Mouse (Mus musculus) adrenal gland, adult 2 months (tissue): ENCODE measurements around the gene Adam22. TPM values are rescaled to one million over a fixed set of nuclear protein-coding genes. Genes with fewer than 3 reads are reported as not detected.
"Not testable (repeated sequence)": the region's sequence is repeated elsewhere in the genome, so short reads cannot be mapped to it uniquely, and the experiment has no call there.

Source experiments
- DNase-seq: peaks from one replicate; pipeline ENCODE4 v3.0.0; 2021
- microRNA-seq, 2 experiments: library from miRNA; unstranded; fragments of <30 nt; microRNA quantifications; one replicate each; pipeline ENCODE4 v1.2.0; 2021
- polyA plus RNA-seq: library from polyadenylated mRNA; depleted of rRNA; stranded (reverse); fragments of >200 nt; gene quantifications from 2 replicates; pipeline ENCODE4 v1.2.3, GENCODE M21; 2012; rRNA removed
- total RNA-seq, 2 experiments: library from RNA; stranded (reverse); gene quantifications; 2 replicates each; pipeline ENCODE4 v1.2.3; 2021

Gene Adam22
- total and polyA plus RNA-seq, 3 experiments, result 0.37 to 3.9 (median 2.5) TPM

- DNase-seq, result peak; percentile 96
These were observed 311.6 kb downstream of the Adam22 start for GRCm38 (mm10) chr5:8056141-8057017.

- DNase-seq, result no peak
These were observed 312.2 kb downstream of the Adam22 start for GRCm38 (mm10) chr5:8055721-8056129.

GRCm38 (mm10) chr5:8053827-8054226, 314.1 kb downstream of the Adam22 start:
- DNase-seq, result no peak

GRCm38 (mm10) chr5:8045855-8046254, 322.1 kb downstream of the Adam22 start, which contains the start of gene Sri:
Sri (plus strand) TSS chr5:8046078.
- DNase-seq, result no peak

- DNase-seq, result not testable (repeated sequence)
These were observed 333.4 kb downstream of the Adam22 start for GRCm38 (mm10) chr5:8034596-8034995.

Small RNA genes within 50 kb of the gene (microRNA-seq; reads per million reads assigned to microRNA genes)
- gene Gm24196, result 0 reads per million in 2 experiments

Other genes starting within 250 kb of the Adam22 start
- gene Dbf4, start 54.6 kb upstream of the Adam22 start, total RNA-seq, result 1 to 10 TPM; 5.7 to 6.2 TPM
- 2.1 TPM in 2 replicates for gene Dbf4, start 54.6 kb upstream of the Adam22 start, polyA plus RNA-seq
- 10 to 100 TPM in 1 of 2 experiments, 1 to 10 TPM in 1; 8.9 to 11.3 TPM for gene Slc25a40, start 54.7 kb upstream of the Adam22 start, total RNA-seq
- 1.7 and 1.8 TPM in 2 replicates for gene Slc25a40, start 54.7 kb upstream of the Adam22 start, polyA plus RNA-seq